Mouse (Mus musculus) neural tube, embryonic 10.5 days (tissue): ENCODE results near the gene Olfr665.
"Not testable (repeated sequence)": the region's sequence is repeated elsewhere in the genome, so short reads cannot be mapped to it uniquely, and the experiment has no call there.

Source experiments
- DNase-seq: peaks from one replicate; pipeline ENCODE4 v3.0.0-alpha.2; 2017; ENCODE audit warnings: low spot score; ENCODE audit errors: extremely low spot score

The Olfr665 gene

GRCm38 (mm10) chr7:104877731-104878130 lies at the start of gene Olfr665:
Gene Olfr665 (plus strand): TSS chr7:104878031.
- DNase-seq: no peak

- no peak for DNase-seq
Measured at GRCm38 (mm10) chr7:104842503-104842902, 35.3 kb upstream of the Olfr665 start, which contains the start of gene Usp17lb. Gene Usp17lb (minus strand): TSS chr7:104842603.

- no peak for DNase-seq
Measured at GRCm38 (mm10) chr7:104843731-104844287, 34.0 kb upstream of the Olfr665 start.

GRCm38 (mm10) chr7:104851546-104851945 lies 26.3 kb upstream of the Olfr665 start:
- DNase-seq: not testable (repeated sequence)

GRCm38 (mm10) chr7:104855248-104855750 lies 22.5 kb upstream of the Olfr665 start:
- no peak for DNase-seq

GRCm38 (mm10) chr7:104856709-104857108 lies 21.1 kb upstream of the Olfr665 start, which contains the start of gene Usp17la:
Gene Usp17la (plus strand): TSS chr7:104857009.
- not testable (repeated sequence) for DNase-seq

GRCm38 (mm10) chr7:104857683-104858082 lies 20.1 kb upstream of the Olfr665 start:
- no peak for DNase-seq

GRCm38 (mm10) chr7:104861381-104861780 lies 16.4 kb upstream of the Olfr665 start:
- no peak for DNase-seq

- DNase-seq: no peak
Measured at GRCm38 (mm10) chr7:104895852-104896251, 18.0 kb downstream of the Olfr665 start, which contains the start of gene Olfr666. Gene Olfr666 (minus strand): TSS chr7:104895952.

- no peak for DNase-seq
Measured at GRCm38 (mm10) chr7:104921382-104921781, 43.6 kb downstream of the Olfr665 start, which contains the start of gene Olfr667. Gene Olfr667 (minus strand): TSS chr7:104921482.

- no peak for DNase-seq
Measured at GRCm38 (mm10) chr7:104927957-104928356, 50.1 kb downstream of the Olfr665 start, which contains the start of gene Olfr668. Gene Olfr668 (minus strand): TSS chr7:104928057.
